Mouse (Mus musculus): ENCODE data around the gene Rtl10. TPM values are rescaled to one million over a fixed set of nuclear protein-coding genes. Genes with fewer than 3 reads are reported as not detected.

The Rtl10 gene
- polyA plus RNA-seq, 2 experiments, result 1.0 to 2.2 TPM

DNA sequence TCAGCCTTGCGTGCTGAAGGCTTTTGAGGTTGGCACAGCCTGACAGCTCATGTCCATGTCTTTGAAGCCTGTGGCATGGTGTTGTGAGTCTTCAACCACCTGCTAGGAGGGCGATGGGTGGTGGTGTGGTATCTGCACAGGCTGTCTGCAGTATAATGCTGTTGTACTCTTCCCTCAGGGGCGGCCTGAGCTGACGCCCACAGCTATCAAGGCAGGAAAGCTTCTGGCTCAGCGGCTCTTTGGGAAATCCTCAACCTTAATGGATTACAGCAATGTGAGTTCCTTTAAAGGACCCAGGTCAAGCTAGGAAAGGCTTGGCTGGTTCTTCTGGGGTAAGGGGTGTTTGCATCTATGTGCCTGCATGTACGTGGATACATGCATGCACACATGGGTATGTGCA lies 26.7 kb upstream of the Rtl10 start:
- no peak overlapping the region for H3K27ac ChIP-seq
- peaks cover 90% of the 10 kb centered on the region for H3K36me3 ChIP-seq (replicated peaks; ENCODE audit: control insufficient read depth, insufficient read depth, low read depth)
- no peaks in the 10 kb centered on the region for H3K9me3 ChIP-seq (ENCODE audit: control insufficient read depth, low read length)
- no peak overlapping the region for H3K4me2 ChIP-seq (ENCODE audit: low read depth)
- TF ChIP-seq EP300 (IDR thresholded peaks at IDR 0.05; ENCODE audit: low read depth), result no peak
- TF ChIP-seq CTCF (IDR thresholded peaks at IDR 0.05; ENCODE audit: low read depth), result no peak
- no peaks in the 10 kb centered on the region for H3K4me1 ChIP-seq (replicated peaks; ENCODE audit: control insufficient read depth in 2 of 2, insufficient read depth in 2 of 2, low read length in 1 of 2)
- no peak for DNase-seq (ENCODE audit: low read depth in 3 of 3, low spot score in 3 of 3)
- H3K27me3 ChIP-seq (ENCODE audit: control insufficient read depth, insufficient read depth, low read length), result no peaks in the 10 kb centered on the region
- 86% methylated on average over 6 of the region's 6 CpGs for WGBS (ENCODE audit: insufficient replicate concordance)
- ATAC-seq (ENCODE audit: insufficient read depth), result no peak
- H3K4me3 ChIP-seq (ENCODE audit: insufficient read depth in 1 of 2, low read depth in 2 of 2, low read length in 2 of 2), result no peak overlapping the region
- no peak overlapping the region for H3K9ac ChIP-seq (replicated peaks)

DNA sequence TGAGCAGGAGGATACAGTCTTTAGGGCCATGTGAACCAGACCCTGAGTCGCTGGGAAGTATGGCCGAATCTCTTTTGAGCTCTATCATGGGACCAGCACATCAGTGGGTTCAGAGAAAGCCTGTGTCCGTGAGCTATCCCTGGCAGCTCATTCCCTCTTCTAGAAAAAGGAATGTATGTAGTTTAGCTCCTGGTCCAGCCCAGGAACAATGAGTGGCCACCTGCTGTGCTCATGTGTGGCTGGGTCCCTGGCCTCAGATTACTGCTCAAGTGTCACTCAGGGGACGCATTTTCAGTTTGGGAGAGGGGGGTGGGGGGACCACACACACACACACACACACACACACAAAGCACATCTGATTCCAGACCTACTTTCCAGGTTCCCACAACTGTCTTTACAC lies 26.3 kb upstream of the Rtl10 start:
- ATAC-seq (ENCODE audit: insufficient read depth), result no peak
- TF ChIP-seq CTCF (IDR thresholded peaks at IDR 0.05; ENCODE audit: low read depth), result no peak
- H3K4me2 ChIP-seq (ENCODE audit: low read depth), result no peak overlapping the region
- 90% methylated on average over 4 of the region's 4 CpGs for WGBS (ENCODE audit: insufficient replicate concordance)
- no peak overlapping the region for H3K27ac ChIP-seq
- H3K36me3 ChIP-seq (replicated peaks; ENCODE audit: control insufficient read depth, insufficient read depth, low read depth), result peaks cover 95% of the 10 kb centered on the region
- no peaks in the 10 kb centered on the region for H3K27me3 ChIP-seq (ENCODE audit: control insufficient read depth, insufficient read depth, low read length)
- H3K9ac ChIP-seq (replicated peaks), result no peak overlapping the region
- H3K4me3 ChIP-seq (ENCODE audit: insufficient read depth in 1 of 2, low read depth in 2 of 2, low read length in 2 of 2), result no peak overlapping the region
- H3K9me3 ChIP-seq (ENCODE audit: control insufficient read depth, low read length), result no peaks in the 10 kb centered on the region
- DNase-seq (ENCODE audit: low read depth in 3 of 3, low spot score in 3 of 3), result no peak
- H3K4me1 ChIP-seq (replicated peaks; ENCODE audit: control insufficient read depth in 2 of 2, insufficient read depth in 2 of 2, low read length in 1 of 2), result no peaks in the 10 kb centered on the region

DNA sequence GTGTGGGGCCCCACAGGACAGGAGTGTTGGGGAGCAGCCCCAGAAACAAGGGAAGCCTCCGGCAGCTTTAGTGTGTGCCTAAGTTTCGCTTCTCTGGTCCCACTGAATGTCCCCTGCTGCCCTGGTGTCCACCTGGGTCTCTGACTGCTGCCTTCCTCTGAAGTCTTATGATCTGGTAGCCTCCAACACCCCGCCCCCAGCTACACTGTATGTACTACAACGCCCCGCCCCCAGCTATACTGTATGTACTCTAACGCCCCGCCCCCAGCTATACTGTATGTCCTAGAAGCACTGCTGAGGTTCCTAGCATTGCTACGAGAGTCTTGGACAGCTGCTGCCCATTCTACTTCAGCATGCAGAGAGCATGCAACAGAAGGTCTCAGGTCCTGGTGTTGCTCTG lies 25.7 kb upstream of the Rtl10 start:
- H3K36me3 ChIP-seq (replicated peaks; ENCODE audit: control insufficient read depth, insufficient read depth, low read depth), result peaks cover 96% of the 10 kb centered on the region
- H3K27me3 ChIP-seq (ENCODE audit: control insufficient read depth, insufficient read depth, low read length), result no peaks in the 10 kb centered on the region
- WGBS (ENCODE audit: insufficient replicate concordance), result 84% methylated on average over 8 of the region's 8 CpGs
- ATAC-seq (ENCODE audit: insufficient read depth), result peak; percentile 34; the same call in 1 of the 2 replicates
- H3K9me3 ChIP-seq (ENCODE audit: control insufficient read depth, low read length), result no peaks in the 10 kb centered on the region
- TF ChIP-seq CTCF (IDR thresholded peaks at IDR 0.05; ENCODE audit: low read depth), result no peak
- no peak for TF ChIP-seq EP300 (IDR thresholded peaks at IDR 0.05; ENCODE audit: low read depth)
- DNase-seq (ENCODE audit: low read depth in 3 of 3, low spot score in 3 of 3), result no peak
- no peaks in the 10 kb centered on the region for H3K4me1 ChIP-seq (replicated peaks; ENCODE audit: control insufficient read depth in 2 of 2, insufficient read depth in 2 of 2, low read length in 1 of 2)
- no peak overlapping the region for H3K4me2 ChIP-seq (ENCODE audit: low read depth)
- no peak overlapping the region for H3K4me3 ChIP-seq (ENCODE audit: insufficient read depth in 1 of 2, low read depth in 2 of 2, low read length in 2 of 2)
- no peak overlapping the region for H3K9ac ChIP-seq (replicated peaks)
- H3K27ac ChIP-seq, result no peak overlapping the region

DNA sequence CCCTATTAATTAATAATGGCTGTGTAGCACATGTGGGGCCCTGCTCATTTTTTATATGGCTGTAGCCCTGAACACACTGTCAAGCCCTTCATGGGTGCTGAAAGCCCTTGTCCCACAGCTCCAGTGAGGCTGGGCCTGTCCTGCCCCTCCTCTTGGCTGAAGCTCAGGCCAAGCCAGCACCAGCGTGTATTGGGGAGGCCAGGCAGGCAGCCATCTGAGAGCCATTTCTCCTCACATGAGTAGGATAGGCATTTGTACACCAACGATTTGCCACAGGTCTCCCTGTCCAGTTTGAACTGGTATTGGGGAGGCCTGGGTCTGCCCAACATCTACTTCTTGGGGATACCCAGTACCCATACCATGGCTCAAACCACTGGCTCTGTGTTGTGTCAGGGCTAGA lies 24.7 kb upstream of the Rtl10 start:
- peaks cover 96% of the 10 kb centered on the region for H3K36me3 ChIP-seq (replicated peaks; ENCODE audit: control insufficient read depth, insufficient read depth, low read depth)
- no peak overlapping the region for H3K9ac ChIP-seq (replicated peaks)
- TF ChIP-seq EP300 (IDR thresholded peaks at IDR 0.05; ENCODE audit: low read depth) (no peak), CTCF (IDR thresholded peaks at IDR 0.05; ENCODE audit: low read depth) (no peak)
- WGBS (ENCODE audit: insufficient replicate concordance), result 88% methylated on average over 2 of the region's 2 CpGs
- no peak for DNase-seq (ENCODE audit: low read depth in 3 of 3, low spot score in 3 of 3)
- no peak overlapping the region for H3K27ac ChIP-seq
- no peaks in the 10 kb centered on the region for H3K9me3 ChIP-seq (ENCODE audit: control insufficient read depth, low read length)
- H3K27me3 ChIP-seq (ENCODE audit: control insufficient read depth, insufficient read depth, low read length), result no peaks in the 10 kb centered on the region
- no peak for ATAC-seq (ENCODE audit: insufficient read depth)
- no peak overlapping the region for H3K4me3 ChIP-seq (ENCODE audit: insufficient read depth in 1 of 2, low read depth in 2 of 2, low read length in 2 of 2)
- no peaks in the 10 kb centered on the region for H3K4me1 ChIP-seq (replicated peaks; ENCODE audit: control insufficient read depth in 2 of 2, insufficient read depth in 2 of 2, low read length in 1 of 2)
- H3K4me2 ChIP-seq (ENCODE audit: low read depth), result no peak overlapping the region

DNA sequence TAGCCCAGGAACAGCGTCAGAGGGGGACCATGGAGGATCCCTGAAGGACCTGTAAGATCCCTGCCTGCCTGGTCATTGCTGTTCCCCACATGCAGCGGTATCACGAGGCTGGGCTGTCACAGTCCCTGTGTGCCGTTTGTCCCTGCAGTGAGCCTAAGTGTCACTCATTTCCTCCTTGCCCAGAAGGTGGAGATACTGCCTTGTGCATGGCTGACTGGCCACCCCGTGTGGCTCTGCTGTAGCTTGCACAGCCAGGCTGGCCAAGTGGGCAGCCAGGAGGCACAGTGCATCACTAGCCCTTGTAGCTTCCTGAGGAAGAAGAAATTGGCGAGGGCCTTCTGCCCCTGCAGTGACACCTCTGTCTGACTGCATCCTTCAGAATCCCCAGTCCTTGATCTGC lies 20.7 kb upstream of the Rtl10 start:
- TF ChIP-seq CTCF (IDR thresholded peaks at IDR 0.05; ENCODE audit: low read depth) (peak; percentile 31), EP300 (IDR thresholded peaks at IDR 0.05; ENCODE audit: low read depth) (no peak)
- no peak for DNase-seq (ENCODE audit: low read depth in 3 of 3, low spot score in 3 of 3)
- peaks cover 61% of the 10 kb centered on the region for H3K36me3 ChIP-seq (replicated peaks; ENCODE audit: control insufficient read depth, insufficient read depth, low read depth)
- H3K9me3 ChIP-seq (ENCODE audit: control insufficient read depth, low read length), result no peaks in the 10 kb centered on the region
- H3K9ac ChIP-seq (replicated peaks), result no peak overlapping the region
- H3K4me2 ChIP-seq (ENCODE audit: low read depth), result no peak overlapping the region
- 63% methylated on average over 6 of the region's 6 CpGs for WGBS (ENCODE audit: insufficient replicate concordance)
- no peaks in the 10 kb centered on the region for H3K27me3 ChIP-seq (ENCODE audit: control insufficient read depth, insufficient read depth, low read length)
- H3K4me3 ChIP-seq (ENCODE audit: insufficient read depth in 1 of 2, low read depth in 2 of 2, low read length in 2 of 2), result no peak overlapping the region
- no peak overlapping the region for H3K27ac ChIP-seq
- peaks cover 0 to 2% of the 10 kb centered on the region in 2 experiments; a peak in 1 of 4 replicates for H3K4me1 ChIP-seq (replicated peaks; ENCODE audit: control insufficient read depth in 2 of 2, insufficient read depth in 2 of 2, low read length in 1 of 2)
- ATAC-seq (ENCODE audit: insufficient read depth), result no peak
